Mouse (Mus musculus): Measurements from ENCODE around the gene Dcun1d3. TPM values are rescaled to one million over a fixed set of nuclear protein-coding genes. Genes with fewer than 3 reads are reported as not detected.

Gene Dcun1d3
- total RNA-seq (2023), result 10 to 100 TPM; 20.1 to 24.4 TPM

GRCm38 (mm10) chr7:119895639-119896512, at the start of gene Dcun1d3, which contains the start of gene Lyrm1:
Gene Dcun1d3, minus strand, starts transcription at chr7:119896298.
Gene Lyrm1, plus strand, starts transcription at chr7:119895861.

Other genes with a start within 250 kb of the Dcun1d3 start
- gene Acsm4, start 206.3 kb downstream of the Dcun1d3 start, total RNA-seq (2023), result not detected
- gene Thumpd1, start 175.5 kb downstream of the Dcun1d3 start, total RNA-seq (2023), result 10 to 100 TPM; 12.9 to 13.0 TPM
- gene Acsm3, start 135.4 kb downstream of the Dcun1d3 start, total RNA-seq (2023), result not detected
- gene Rexo5, start 102.3 kb downstream of the Dcun1d3 start, total RNA-seq (2023), result 10 to 100 TPM; 13.6 to 19.8 TPM
- 1 to 10 TPM; 5.2 to 5.7 TPM for gene Eri2, start 102.2 kb downstream of the Dcun1d3 start, total RNA-seq (2023)
- 1 to 10 TPM; 4.2 to 5.5 TPM for gene Lyrm1, start 437 bp downstream of the Dcun1d3 start, total RNA-seq (2023)
- not detected for gene Dnah3, start 199.0 kb upstream of the Dcun1d3 start, total RNA-seq (2023)
- gene Tmem159, start 206.1 kb upstream of the Dcun1d3 start, total RNA-seq (2023), result 1 to 10 TPM; 8.9 to 9.0 TPM
- not detected for gene Zp2, start 249.0 kb upstream of the Dcun1d3 start, total RNA-seq (2023)

Measured in neutrophil, adult 83 days (primary cell).